Mouse (Mus musculus): ENCODE measurements at regions not wholly inside any gene's neighbourhood (a gene's known extent, or its start where the extent isn't known, plus 50 kb on each side); places are given as distances from the start of the nearest gene placed in this dataset.

DNA sequence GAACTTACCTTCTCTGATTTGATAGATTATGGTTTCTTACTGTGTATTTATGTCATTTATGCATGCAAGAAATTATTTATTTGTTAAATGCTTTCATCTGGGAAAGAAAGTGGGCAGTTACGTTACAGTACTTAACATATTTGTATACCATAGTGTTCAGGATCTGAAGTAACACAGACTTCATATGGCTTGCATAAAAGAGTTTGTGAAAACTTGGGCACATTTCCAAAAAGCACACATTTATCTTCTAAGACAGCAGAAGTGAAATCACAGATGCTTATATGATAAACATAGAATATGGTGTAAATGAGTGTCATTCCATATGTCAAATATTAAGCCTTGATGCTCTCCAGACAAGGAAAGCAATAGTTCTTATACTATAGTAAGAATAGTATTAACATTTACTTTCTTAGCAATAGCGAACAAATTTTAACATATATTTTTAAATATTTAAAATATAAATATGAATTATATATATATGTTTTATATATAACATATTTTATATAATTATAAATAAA is 4549.1 kb upstream of the Gm7489 start:
- Histone ChIP-seq H3K27me3 (ENCODE audit: control insufficient read depth, insufficient read depth, low read length) (no peaks in the 10 kb centered on the region), H3K27ac (ENCODE audit: low read length) (no peak overlapping the region), H3K4me2 (ENCODE audit: low read depth, low read length) (no peak overlapping the region), H3K36me3 (ENCODE audit: control insufficient read depth, insufficient read depth, low read length) (no peaks in the 10 kb centered on the region), H3K4me1 (ENCODE audit: control insufficient read depth, insufficient read depth, low read length) (no peaks in the 10 kb centered on the region), H3K9ac (ENCODE audit: low read length) (no peak overlapping the region), H3K4me3 (replicated peaks; ENCODE audit: low read length) (no peak overlapping the region), H3K9me3 (replicated peaks; ENCODE audit: control insufficient read depth, low read length) (no peaks in the 10 kb centered on the region)
- 43% methylated on average over 2 of the region's 2 CpGs for WGBS
- peak; percentile 40; the same call in 1 of the 2 replicates for ATAC-seq (ENCODE audit: insufficient read depth, low FRiP score)

DNA sequence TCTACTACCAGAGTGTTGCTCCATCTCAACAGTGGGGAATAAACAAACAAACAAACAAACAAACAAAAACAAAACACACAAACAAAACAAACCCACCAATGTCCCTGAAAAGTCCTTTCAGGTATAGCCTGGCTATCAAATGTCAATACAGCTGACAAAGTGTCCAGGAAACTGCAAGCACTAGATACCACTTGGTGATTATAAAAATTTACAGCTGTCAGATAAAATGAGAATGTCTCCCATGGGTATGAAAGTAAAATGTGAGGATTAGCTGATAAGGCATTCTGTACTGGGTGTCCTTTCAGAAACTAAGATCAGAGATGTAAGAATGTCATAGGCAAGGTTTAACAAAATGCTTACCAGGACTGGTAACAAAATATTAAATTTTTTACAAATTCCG is 4537.7 kb upstream of the Gm7489 start:
- WGBS: 91% methylated on average over 1 of the region's 1 CpGs
- Histone ChIP-seq H3K9ac (ENCODE audit: low read length) (no peak overlapping the region), H3K4me3 (replicated peaks; ENCODE audit: low read length) (no peak overlapping the region), H3K27ac (ENCODE audit: low read length) (no peak overlapping the region), H3K27me3 (ENCODE audit: control insufficient read depth, insufficient read depth, low read length) (no peaks in the 10 kb centered on the region), H3K36me3 (ENCODE audit: control insufficient read depth, insufficient read depth, low read length) (no peaks in the 10 kb centered on the region), H3K4me2 (ENCODE audit: low read depth, low read length) (no peak overlapping the region), H3K9me3 (replicated peaks; ENCODE audit: control insufficient read depth, low read length) (no peaks in the 10 kb centered on the region), H3K4me1 (ENCODE audit: control insufficient read depth, insufficient read depth, low read length) (no peaks in the 10 kb centered on the region)
- ATAC-seq (ENCODE audit: insufficient read depth, low FRiP score): no peak

DNA sequence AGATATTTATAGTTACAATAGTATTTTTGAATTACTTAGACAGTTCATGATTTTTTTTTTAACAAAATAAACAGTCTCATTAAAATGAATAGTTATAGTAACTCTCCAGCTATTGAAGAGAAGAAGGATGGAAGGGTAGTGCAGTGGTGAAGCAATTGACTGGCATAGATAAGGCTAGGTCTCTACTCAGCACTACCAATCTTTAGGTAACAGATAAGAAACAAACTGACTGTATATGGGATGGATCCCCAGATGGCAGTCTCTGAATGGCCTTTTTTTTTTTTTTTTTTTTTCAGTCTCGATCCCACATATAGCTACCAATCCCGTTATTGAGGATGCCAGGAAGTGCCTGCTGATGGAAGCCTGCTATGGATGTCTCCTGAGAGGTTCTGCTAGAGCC is 4528.6 kb upstream of the Gm7489 start:
- no peak for ATAC-seq (ENCODE audit: insufficient read depth, low FRiP score)
- WGBS: 67% methylated on average over 2 of the region's 2 CpGs
- no peaks in the 10 kb centered on the region for H3K36me3 ChIP-seq (ENCODE audit: control insufficient read depth, insufficient read depth, low read length)
- H3K9ac ChIP-seq (ENCODE audit: low read length): no peak overlapping the region
- H3K9me3 ChIP-seq (replicated peaks; ENCODE audit: control insufficient read depth, low read length): no peaks in the 10 kb centered on the region
- H3K4me2 ChIP-seq (ENCODE audit: low read depth, low read length): no peak overlapping the region
- H3K4me3 ChIP-seq (replicated peaks; ENCODE audit: low read length): no peak overlapping the region
- no peaks in the 10 kb centered on the region for H3K4me1 ChIP-seq (ENCODE audit: control insufficient read depth, insufficient read depth, low read length)
- H3K27me3 ChIP-seq (ENCODE audit: control insufficient read depth, insufficient read depth, low read length): no peaks in the 10 kb centered on the region
- H3K27ac ChIP-seq (ENCODE audit: low read length): no peak overlapping the region

DNA sequence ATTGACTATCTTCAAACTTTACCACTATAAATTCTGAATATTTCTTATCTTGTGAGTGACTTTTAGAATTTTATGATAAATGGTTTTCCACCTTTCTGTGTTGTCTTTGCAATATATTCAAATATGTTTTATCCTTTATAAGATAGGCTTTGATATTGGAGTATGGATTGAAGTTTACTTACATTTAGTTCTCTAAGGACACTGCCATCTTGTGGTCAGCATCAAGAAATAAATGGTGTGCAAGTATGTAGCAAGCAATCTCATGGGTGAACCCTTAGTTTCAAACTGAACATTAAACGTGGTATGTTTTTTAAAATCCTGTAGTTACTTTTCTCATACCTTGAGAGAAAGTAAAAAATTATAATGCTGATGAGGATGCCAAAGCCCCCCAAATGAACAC is 4488.7 kb upstream of the Gm7489 start:
- Histone ChIP-seq H3K4me2 (ENCODE audit: low read depth, low read length) (no peak overlapping the region), H3K4me3 (replicated peaks; ENCODE audit: low read length) (no peak overlapping the region), H3K9ac (ENCODE audit: low read length) (no peak overlapping the region), H3K36me3 (ENCODE audit: control insufficient read depth, insufficient read depth, low read length) (no peaks in the 10 kb centered on the region), H3K27me3 (ENCODE audit: control insufficient read depth, insufficient read depth, low read length) (no peaks in the 10 kb centered on the region), H3K27ac (ENCODE audit: low read length) (no peak overlapping the region), H3K9me3 (replicated peaks; ENCODE audit: control insufficient read depth, low read length) (no peaks in the 10 kb centered on the region), H3K4me1 (ENCODE audit: control insufficient read depth, insufficient read depth, low read length) (no peaks in the 10 kb centered on the region)
- no peak for ATAC-seq (ENCODE audit: insufficient read depth, low FRiP score)
- WGBS: 44% methylated on average over 1 of the region's 1 CpGs

DNA sequence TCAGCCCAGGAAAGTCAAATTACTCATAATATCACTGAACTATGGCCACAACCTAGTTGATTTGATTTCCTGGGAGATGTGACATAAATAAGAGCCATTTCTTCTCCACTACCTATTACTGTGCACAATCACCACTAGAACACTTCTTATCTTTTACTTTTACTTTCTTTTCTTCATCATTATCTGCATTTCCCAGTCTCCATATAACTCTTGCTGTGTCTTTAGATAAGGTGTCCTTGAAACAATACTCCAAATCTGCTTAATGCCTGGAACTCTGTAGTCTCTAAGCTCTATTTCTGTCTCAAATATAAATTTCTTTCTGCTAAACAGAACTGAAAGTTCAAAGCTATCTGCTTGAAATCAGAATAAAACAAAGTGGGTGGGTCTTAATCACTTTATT is 4471.0 kb upstream of the Gm7489 start:
- Histone ChIP-seq H3K9me3 (replicated peaks; ENCODE audit: control insufficient read depth, low read length) (no peaks in the 10 kb centered on the region), H3K4me1 (ENCODE audit: control insufficient read depth, insufficient read depth, low read length) (no peaks in the 10 kb centered on the region), H3K9ac (ENCODE audit: low read length) (no peak overlapping the region), H3K36me3 (ENCODE audit: control insufficient read depth, insufficient read depth, low read length) (no peaks in the 10 kb centered on the region), H3K27ac (ENCODE audit: low read length) (no peak overlapping the region), H3K4me2 (ENCODE audit: low read depth, low read length) (no peak overlapping the region), H3K27me3 (ENCODE audit: control insufficient read depth, insufficient read depth, low read length) (no peaks in the 10 kb centered on the region), H3K4me3 (replicated peaks; ENCODE audit: low read length) (no peak overlapping the region)
- ATAC-seq (ENCODE audit: insufficient read depth, low FRiP score): no peak

DNA sequence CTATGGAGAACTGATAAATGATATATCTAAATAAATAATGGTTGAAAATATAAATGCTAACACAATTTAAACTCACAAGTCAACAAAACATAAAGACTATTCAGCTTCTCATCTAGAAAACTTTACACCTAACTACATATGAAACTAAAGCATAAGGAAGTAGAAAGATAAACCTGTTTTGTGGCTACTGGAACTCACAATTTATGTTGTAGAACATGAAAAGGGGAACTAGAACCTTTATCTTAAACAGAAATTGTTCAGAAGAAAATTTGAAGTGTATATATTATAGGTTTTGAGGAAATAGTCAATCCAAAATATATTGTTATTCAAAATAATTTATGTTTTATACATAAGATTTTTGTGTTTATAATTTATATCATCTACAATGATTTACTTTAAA is 4433.4 kb upstream of the Gm7489 start:
- Histone ChIP-seq H3K27me3 (ENCODE audit: control insufficient read depth, insufficient read depth, low read length) (no peaks in the 10 kb centered on the region), H3K36me3 (ENCODE audit: control insufficient read depth, insufficient read depth, low read length) (no peaks in the 10 kb centered on the region), H3K27ac (ENCODE audit: low read length) (no peak overlapping the region), H3K4me2 (ENCODE audit: low read depth, low read length) (no peak overlapping the region), H3K9ac (ENCODE audit: low read length) (no peak overlapping the region), H3K9me3 (replicated peaks; ENCODE audit: control insufficient read depth, low read length) (no peaks in the 10 kb centered on the region), H3K4me3 (replicated peaks; ENCODE audit: low read length) (no peak overlapping the region), H3K4me1 (ENCODE audit: control insufficient read depth, insufficient read depth, low read length) (no peaks in the 10 kb centered on the region)
- ATAC-seq (ENCODE audit: insufficient read depth, low FRiP score): no peak

DNA sequence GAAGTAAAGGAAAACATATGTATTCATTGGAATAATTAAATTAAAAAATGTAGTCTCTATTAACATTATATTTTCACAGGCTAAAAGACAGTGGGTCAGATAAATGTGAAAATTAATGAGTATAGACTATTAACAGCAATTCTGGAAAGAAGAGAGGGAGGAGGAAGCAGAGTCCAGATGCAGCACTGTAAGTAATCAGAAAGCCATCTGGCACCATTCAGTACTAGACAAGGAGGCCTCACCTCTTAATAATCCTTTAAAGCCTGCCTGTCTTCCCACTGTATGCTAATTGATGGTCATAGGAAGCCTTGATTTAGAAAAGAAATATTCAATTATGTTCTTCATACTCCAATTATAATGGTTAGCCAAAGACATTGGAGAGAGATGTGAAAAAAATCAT is 4400.1 kb upstream of the Gm7489 start:
- Histone ChIP-seq H3K4me2 (ENCODE audit: low read depth, low read length) (no peak overlapping the region), H3K9ac (ENCODE audit: low read length) (no peak overlapping the region), H3K4me3 (replicated peaks; ENCODE audit: low read length) (no peak overlapping the region), H3K4me1 (ENCODE audit: control insufficient read depth, insufficient read depth, low read length) (no peaks in the 10 kb centered on the region), H3K9me3 (replicated peaks; ENCODE audit: control insufficient read depth, low read length) (no peaks in the 10 kb centered on the region), H3K36me3 (ENCODE audit: control insufficient read depth, insufficient read depth, low read length) (no peaks in the 10 kb centered on the region), H3K27me3 (ENCODE audit: control insufficient read depth, insufficient read depth, low read length) (no peaks in the 10 kb centered on the region), H3K27ac (ENCODE audit: low read length) (no peak overlapping the region)
- ATAC-seq (ENCODE audit: insufficient read depth, low FRiP score): no peak

DNA sequence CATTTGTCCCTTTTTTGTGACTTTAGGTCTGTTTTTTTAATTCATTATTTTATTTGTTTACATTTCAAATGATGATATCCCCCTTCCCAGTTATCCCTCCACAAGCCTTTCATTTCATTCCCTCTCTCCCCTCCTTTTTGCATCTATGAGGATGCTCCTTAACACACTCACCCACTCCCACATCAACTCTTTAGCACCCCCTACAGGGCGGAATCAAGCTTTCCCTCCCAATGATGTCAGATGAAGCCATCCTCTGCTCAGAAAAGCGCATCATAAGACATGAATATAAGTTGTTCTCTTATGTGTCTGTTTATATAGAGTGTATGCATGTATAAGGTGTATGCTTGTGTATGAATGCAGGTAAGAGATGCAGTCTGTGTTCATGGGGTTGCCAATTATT is 4391.9 kb upstream of the Gm7489 start:
- 50% methylated on average over 2 of the region's 2 CpGs for WGBS
- Histone ChIP-seq H3K9me3 (replicated peaks; ENCODE audit: control insufficient read depth, low read length) (no peaks in the 10 kb centered on the region), H3K27me3 (ENCODE audit: control insufficient read depth, insufficient read depth, low read length) (no peaks in the 10 kb centered on the region), H3K9ac (ENCODE audit: low read length) (no peak overlapping the region), H3K4me2 (ENCODE audit: low read depth, low read length) (no peak overlapping the region), H3K4me3 (replicated peaks; ENCODE audit: low read length) (no peak overlapping the region), H3K27ac (ENCODE audit: low read length) (no peak overlapping the region), H3K4me1 (ENCODE audit: control insufficient read depth, insufficient read depth, low read length) (no peaks in the 10 kb centered on the region), H3K36me3 (ENCODE audit: control insufficient read depth, insufficient read depth, low read length) (no peaks in the 10 kb centered on the region)
- ATAC-seq (ENCODE audit: insufficient read depth, low FRiP score): no peak

DNA sequence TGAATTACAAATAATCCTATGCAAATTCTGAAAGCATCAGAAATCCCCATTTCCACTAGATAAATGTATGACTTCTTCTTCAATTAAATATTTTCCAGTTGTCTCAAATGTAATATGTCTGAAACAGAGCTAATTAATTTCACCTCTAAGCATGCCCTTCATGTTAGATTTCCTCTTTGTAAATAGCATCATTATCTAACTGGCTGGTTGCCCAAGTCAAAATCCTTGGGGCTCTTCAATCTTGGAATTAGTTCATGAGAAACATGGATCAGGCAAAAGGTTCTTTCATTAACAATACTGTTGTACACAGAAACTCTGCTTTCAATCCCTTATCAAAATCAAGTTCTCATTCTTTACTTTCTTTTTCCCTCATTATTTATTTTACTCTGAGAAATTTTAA is 4382.9 kb upstream of the Gm7489 start:
- Histone ChIP-seq H3K9ac (ENCODE audit: low read length) (no peak overlapping the region), H3K9me3 (replicated peaks; ENCODE audit: control insufficient read depth, low read length) (no peaks in the 10 kb centered on the region), H3K36me3 (ENCODE audit: control insufficient read depth, insufficient read depth, low read length) (no peaks in the 10 kb centered on the region), H3K27ac (ENCODE audit: low read length) (no peak overlapping the region), H3K4me3 (replicated peaks; ENCODE audit: low read length) (no peak overlapping the region), H3K27me3 (ENCODE audit: control insufficient read depth, insufficient read depth, low read length) (no peaks in the 10 kb centered on the region), H3K4me2 (ENCODE audit: low read depth, low read length) (no peak overlapping the region), H3K4me1 (ENCODE audit: control insufficient read depth, insufficient read depth, low read length) (no peaks in the 10 kb centered on the region)
- ATAC-seq (ENCODE audit: insufficient read depth, low FRiP score): no peak

Measured in stomach, embryonic 16.5 days (tissue).